10 mouse cellular contexts compared by ENCODE assay signal in genomic region chr5:86432697-86433096, GRCm38 (mm10). TPM values are rescaled to one million over a fixed set of nuclear protein-coding genes. Genes with fewer than 3 reads are reported as not detected.
A peak's percentile ranks its signal among the peaks of the same experiment; 100 is the strongest.
DNase-seq lines count a peak whose midpoint lies in the region; ATAC-seq lines count a peak whose summit lies in the region.
"Had no signal": no experiment of that assay in that cellular context is flagged by ENCODE, and none has a peak within 500 bp of the region (broad histone marks: within the 10 kb centered on the region; RNA-seq: fewer than 3 reads in every experiment).

No protein-coding gene starts in this region.

- no peak overlapping the region for H3K4me3 ChIP-seq in intestine, embryonic 14.5 days (ENCODE audit: low read depth, low read length)
- no peak overlapping the region for H3K4me3 ChIP-seq in intestine, embryonic 16.5 days (ENCODE audit: low read length)
- no peak overlapping the region for H3K4me3 ChIP-seq in embryonic facial prominence, embryonic 10.5 days
- H3K4me3 ChIP-seq: limb, embryonic 15.5 days had no signal

- H3K4me2 ChIP-seq in intestine, embryonic 14.5 days (ENCODE audit: low read length) = no peak overlapping the region
- no peak overlapping the region for H3K4me2 ChIP-seq in intestine, embryonic 16.5 days (ENCODE audit: low read depth, low read length)
- H3K4me2 ChIP-seq: limb, embryonic 15.5 days had no signal

- no peak overlapping the region for H3K27ac ChIP-seq in intestine, embryonic 14.5 days (ENCODE audit: low read depth)
- H3K27ac ChIP-seq in intestine, embryonic 16.5 days (ENCODE audit: low read length) = no peak overlapping the region
- no peak overlapping the region for H3K27ac ChIP-seq in embryonic facial prominence, embryonic 10.5 days (replicated peaks)
- H3K27ac ChIP-seq: limb, embryonic 15.5 days had no signal

- 0 out of 2 replicates have a peak, but pooled peaks have one; percentile 50 for ATAC-seq in intestine, embryonic 14.5 days (replicated peaks; ENCODE audit: low FRiP score, low TSS enrichment, low read depth)
- ATAC-seq in intestine, embryonic 16.5 days = no peak

- H3K9me3 ChIP-seq in intestine, embryonic 14.5 days (ENCODE audit: control insufficient read depth, low read length) = no peaks in the 10 kb centered on the region
- no peaks in the 10 kb centered on the region for H3K9me3 ChIP-seq in intestine, embryonic 16.5 days (ENCODE audit: control insufficient read depth, low read length)
- no peaks in the 10 kb centered on the region for H3K9me3 ChIP-seq in embryonic facial prominence, embryonic 10.5 days
- H3K9me3 ChIP-seq: limb, embryonic 15.5 days had no signal

- H3K36me3 ChIP-seq in intestine, embryonic 14.5 days (ENCODE audit: control insufficient read depth, insufficient read depth, low read length) = no peaks in the 10 kb centered on the region
- H3K36me3 ChIP-seq in intestine, embryonic 16.5 days (ENCODE audit: control insufficient read depth, insufficient read depth, low read length) = no peaks in the 10 kb centered on the region
- H3K36me3 ChIP-seq in embryonic facial prominence, embryonic 10.5 days (replicated peaks) = no peaks in the 10 kb centered on the region
- H3K36me3 ChIP-seq: limb, embryonic 15.5 days had no signal

- 1% methylated on average over 2 of the region's 2 CpGs for WGBS in intestine, embryonic 14.5 days
- 0% methylated on average over 2 of the region's 2 CpGs for WGBS in intestine, embryonic 16.5 days
- 3% methylated on average over 2 of the region's 2 CpGs for WGBS in embryonic facial prominence, embryonic 10.5 days
- WGBS in large intestine, adult 2 months = 4% methylated on average over 2 of the region's 2 CpGs

- DNase-seq in intestine, embryonic 14.5 days (ENCODE audit: low spot score) = no peak
- DNase-seq in urinary bladder, postnatal 36 days (ENCODE audit: low spot score in 2 of 2) = peak; percentile 11 to 15
- DNase-seq in urinary bladder, postnatal 10 days (ENCODE audit: low spot score) = no peak
- peak; percentile 28 for DNase-seq in embryonic facial prominence, embryonic 10.5 days (ENCODE audit: low spot score)
- DNase-seq in large intestine, adult 2 months (ENCODE audit: low read depth, low spot score) = peak; percentile 7
- DNase-seq in heart, adult 11 months = no peak
- DNase-seq in spleen, adult 12 weeks (ENCODE audit: low spot score) = no peak

- H3K9ac ChIP-seq in intestine, embryonic 14.5 days (ENCODE audit: low read length) = no peak overlapping the region
- H3K9ac ChIP-seq in intestine, embryonic 16.5 days (ENCODE audit: low read depth, low read length) = no peak overlapping the region
- H3K9ac ChIP-seq: limb, embryonic 15.5 days had no signal

- no peaks in the 10 kb centered on the region for H3K27me3 ChIP-seq in intestine, embryonic 14.5 days (replicated peaks; ENCODE audit: control insufficient read depth, insufficient read depth, low read length)
- no peaks in the 10 kb centered on the region for H3K27me3 ChIP-seq in intestine, embryonic 16.5 days (replicated peaks; ENCODE audit: control insufficient read depth, insufficient read depth, low read length)
- H3K27me3 ChIP-seq in embryonic facial prominence, embryonic 10.5 days (replicated peaks; ENCODE audit: low read depth, poor library complexity, severe bottlenecking) = no peaks in the 10 kb centered on the region
- H3K27me3 ChIP-seq: limb, embryonic 15.5 days had no signal

- no peaks in the 10 kb centered on the region for H3K4me1 ChIP-seq in intestine, embryonic 14.5 days (replicated peaks; ENCODE audit: control insufficient read depth, insufficient read depth, low read length)
- no peaks in the 10 kb centered on the region for H3K4me1 ChIP-seq in intestine, embryonic 16.5 days (ENCODE audit: control insufficient read depth, insufficient read depth, low read length)
- no peaks in the 10 kb centered on the region for H3K4me1 ChIP-seq in embryonic facial prominence, embryonic 10.5 days
- H3K4me1 ChIP-seq: limb, embryonic 15.5 days had no signal

RNA-seq across cellular contexts. Expression of gene Tmprss11a, which starts 36.1 kb away (rescaled TPM):
- polyA plus RNA-seq in intestine, embryonic 14.5 days (2014; fragmentation: Nextera tagmentation; extraction: Ambion mirVana) = 0.17 TPM in 1 of 2 replicates, not detected in the other
- polyA plus RNA-seq in intestine, embryonic 16.5 days (2015; fragmentation: Nextera tagmentation; extraction: Ambion mirVana) = 0.12 and 0.29 TPM in 2 replicates
- not detected in 2 replicates for polyA plus RNA-seq in embryonic facial prominence, embryonic 10.5 days (2016; fragmentation: Nextera tagmentation; extraction: Ambion mirVana)
- polyA plus RNA-seq in large intestine, adult 2 months (2012; rRNA removed) = not detected in 2 replicates
- polyA plus RNA-seq: limb, embryonic 15.5 days; testis, adult 2 months had no signal

RNA-seq across cellular contexts. Expression of gene Tmprss11d, which starts 59.5 kb away (rescaled TPM):
- not detected in 2 replicates for polyA plus RNA-seq in intestine, embryonic 14.5 days (2014; fragmentation: Nextera tagmentation; extraction: Ambion mirVana)
- polyA plus RNA-seq in intestine, embryonic 16.5 days (2015; fragmentation: Nextera tagmentation; extraction: Ambion mirVana) = not detected in 2 replicates
- 0.10 and 0.15 TPM in 2 replicates for polyA plus RNA-seq in embryonic facial prominence, embryonic 10.5 days (2016; fragmentation: Nextera tagmentation; extraction: Ambion mirVana)
- polyA plus RNA-seq in large intestine, adult 2 months (2012; rRNA removed) = not detected in 2 replicates
- polyA plus RNA-seq: limb, embryonic 15.5 days had no signal

Comparison
In these comparisons a context has a peak if more than half of its experiments do, and no peak if none do; other contexts are left out.
1. DNase-seq: peak in urinary bladder, postnatal 36 days (2 of 2), embryonic facial prominence, embryonic 10.5 days (single experiment) and large intestine, adult 2 months (single experiment); none in intestine, embryonic 14.5 days (single experiment), urinary bladder, postnatal 10 days (single experiment), heart, adult 11 months (single experiment) and spleen, adult 12 weeks (single experiment).